Mouse (Mus musculus) spleen, postnatal 10 days (tissue): ENCODE results near the gene Apoa2.
A peak's percentile ranks its signal among the peaks of the same experiment; 100 is the strongest.

Experiments used
- DNase-seq, 2 experiments: peaks; one replicate each; pipeline ENCODE4 v3.0.0; 2021 to 2022; ENCODE audit warnings: low spot score in 2 of 2

Gene Apoa2

DNA sequence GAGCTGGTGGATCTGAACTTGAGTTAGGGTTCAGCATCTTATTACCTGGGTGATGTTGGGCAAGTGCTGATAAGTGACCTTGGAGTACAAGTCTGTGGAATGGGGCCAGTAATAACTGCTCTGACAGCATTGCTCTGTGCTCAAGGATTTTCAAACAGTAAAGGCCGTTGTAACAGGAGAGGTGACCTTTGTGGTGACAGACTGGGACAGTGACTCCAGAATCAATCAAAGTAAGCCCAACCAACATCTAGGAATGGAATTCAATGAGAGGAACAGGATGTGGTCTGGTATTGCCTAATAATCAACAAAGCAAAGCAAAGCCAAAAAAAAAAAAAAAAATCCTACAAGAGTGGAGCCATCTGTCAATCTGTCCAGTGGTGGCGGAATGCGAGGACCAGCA lies 35.5 kb downstream of the Apoa2 start:
- no peak for DNase-seq

DNA sequence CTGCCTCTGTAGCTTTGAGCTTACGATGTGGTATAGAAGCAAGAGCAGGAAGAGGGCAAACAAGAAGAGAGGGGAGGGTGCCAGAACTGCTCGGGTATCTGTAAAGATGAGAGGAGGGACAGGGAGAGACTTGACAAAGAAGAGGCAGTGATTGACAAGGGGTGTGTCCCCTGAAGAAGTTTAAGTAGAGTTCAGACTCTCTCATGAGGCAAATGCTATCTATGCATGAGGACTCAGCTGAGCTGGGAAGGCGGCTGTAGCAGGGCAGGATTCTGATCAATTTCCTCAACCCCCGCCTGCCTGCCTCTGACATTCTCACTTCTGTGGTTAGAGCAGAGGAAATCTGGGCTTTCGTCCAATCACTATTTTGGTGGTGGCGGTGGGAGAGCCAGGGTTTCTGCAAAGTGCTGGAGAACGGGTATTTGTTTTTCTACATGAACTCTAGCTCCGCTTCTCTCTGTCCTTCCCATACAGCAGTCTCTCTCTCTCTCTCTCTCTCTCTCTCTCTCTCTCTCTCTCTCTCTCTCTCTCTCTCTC lies 37.8 kb downstream of the Apoa2 start:
- no peak for DNase-seq

DNA sequence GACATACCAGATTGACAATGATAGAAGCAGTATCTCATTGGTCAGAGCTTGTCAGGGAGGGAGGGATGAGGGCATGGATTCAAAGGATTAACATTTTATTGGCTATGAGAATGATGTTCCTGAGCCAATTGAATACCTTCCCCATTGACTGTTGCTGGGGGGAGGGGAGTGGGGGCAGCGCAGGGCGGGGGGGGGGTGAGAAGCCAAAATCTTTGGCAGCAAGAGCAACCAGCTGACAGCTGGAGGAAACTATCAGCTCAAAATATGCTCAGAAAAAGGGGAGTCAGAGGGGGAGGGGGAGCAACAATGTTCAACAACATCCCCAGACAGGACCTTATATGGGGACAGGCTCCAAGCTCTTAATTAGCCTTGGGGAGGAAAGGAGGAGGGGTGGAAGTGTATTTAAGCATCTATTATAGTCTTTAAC lies 38.3 kb downstream of the Apoa2 start:
- no peak for DNase-seq

DNA sequence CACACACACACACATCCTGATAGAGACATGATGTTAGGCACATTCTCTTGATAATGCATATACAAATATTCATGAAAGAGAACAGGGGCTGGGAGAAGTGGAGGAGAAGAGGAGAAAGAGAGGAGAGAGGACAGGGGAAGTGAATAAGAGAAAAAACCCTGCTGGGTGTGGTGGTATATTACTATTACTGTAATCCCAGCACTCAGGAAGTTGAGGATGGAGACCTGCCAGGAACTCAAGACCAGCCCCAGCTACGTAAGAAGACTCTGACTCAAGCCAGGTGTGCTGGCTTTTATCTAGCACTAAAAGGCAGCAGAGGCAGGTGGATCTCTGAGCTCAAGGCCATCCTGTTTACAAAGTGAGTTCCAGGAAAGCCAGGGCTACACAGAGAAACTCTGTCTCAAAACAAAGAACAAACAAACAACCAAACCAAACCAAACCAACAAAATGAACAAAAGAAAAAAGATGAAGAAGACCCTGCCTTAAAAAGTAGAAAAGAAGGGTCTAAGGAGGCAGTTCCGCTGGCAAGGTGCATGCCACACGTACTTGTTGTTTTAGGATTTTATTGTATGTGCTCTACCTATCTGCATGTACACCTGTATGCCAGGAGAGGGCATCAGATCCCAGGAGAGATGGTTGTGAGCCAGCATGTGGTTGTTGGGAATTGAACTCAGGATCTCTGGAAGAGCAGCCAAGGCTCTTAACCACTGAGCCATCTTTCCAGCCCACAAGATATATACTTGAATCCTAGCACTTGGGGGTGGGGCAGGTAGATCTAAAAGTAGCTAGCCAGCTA lies 39.0 kb downstream of the Apoa2 start:
- DNase-seq: no peak

DNA sequence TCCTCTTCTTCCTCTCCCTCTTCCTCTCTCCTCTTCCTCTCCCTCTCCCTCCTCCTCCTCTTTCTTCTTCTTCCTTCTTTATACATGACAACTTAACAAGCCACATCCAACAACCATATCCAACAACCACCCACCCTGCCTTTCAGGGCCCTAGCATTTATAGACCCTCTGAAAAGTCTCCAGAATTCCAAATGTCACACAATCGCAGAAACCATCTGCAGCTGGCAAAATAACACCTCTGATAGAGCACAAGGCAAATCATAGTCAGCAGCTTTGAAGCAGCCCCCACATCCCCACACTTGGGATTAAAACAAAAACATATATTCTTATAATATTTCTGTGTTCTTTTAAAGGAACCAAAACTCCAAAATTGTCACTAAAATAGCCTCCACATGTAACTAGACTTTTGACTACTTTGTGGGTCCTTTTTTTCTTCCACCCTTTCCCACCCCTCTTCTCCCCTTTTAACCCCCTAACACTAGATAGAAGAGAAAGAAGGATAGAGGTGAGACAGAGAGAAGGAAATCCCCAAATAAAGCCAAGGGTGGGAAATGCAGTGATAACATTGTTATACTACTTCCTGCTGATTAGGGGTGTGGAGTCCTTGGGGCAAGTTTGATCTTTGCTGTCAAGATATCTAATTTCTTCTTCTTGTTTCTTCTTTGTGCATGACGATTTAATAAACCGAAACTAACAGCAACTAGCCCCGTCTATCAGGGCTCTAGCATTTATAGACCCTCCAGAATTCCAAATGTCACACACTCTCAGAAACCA lies 41.3 kb downstream of the Apoa2 start:
- DNase-seq: no peak

DNA sequence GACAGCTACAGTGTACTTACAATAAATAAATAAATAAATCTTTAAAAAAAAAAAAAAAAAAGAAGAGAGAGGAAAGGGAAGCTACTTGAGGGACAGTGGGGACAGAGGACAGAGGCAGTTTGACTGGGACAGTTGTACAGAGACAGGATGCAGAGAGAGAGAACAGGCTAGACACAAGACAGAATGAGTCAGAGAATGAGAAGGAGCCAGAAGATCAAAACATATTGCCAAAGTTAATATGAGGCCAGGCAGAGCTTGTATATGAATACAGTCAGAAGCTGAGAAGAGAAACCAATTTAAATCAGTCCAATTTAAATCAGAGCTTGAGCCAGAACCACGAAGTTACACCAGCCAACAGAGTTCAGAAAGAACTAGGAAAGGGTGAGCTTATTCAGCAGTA lies 43.5 kb downstream of the Apoa2 start:
- no peak for DNase-seq

DNA sequence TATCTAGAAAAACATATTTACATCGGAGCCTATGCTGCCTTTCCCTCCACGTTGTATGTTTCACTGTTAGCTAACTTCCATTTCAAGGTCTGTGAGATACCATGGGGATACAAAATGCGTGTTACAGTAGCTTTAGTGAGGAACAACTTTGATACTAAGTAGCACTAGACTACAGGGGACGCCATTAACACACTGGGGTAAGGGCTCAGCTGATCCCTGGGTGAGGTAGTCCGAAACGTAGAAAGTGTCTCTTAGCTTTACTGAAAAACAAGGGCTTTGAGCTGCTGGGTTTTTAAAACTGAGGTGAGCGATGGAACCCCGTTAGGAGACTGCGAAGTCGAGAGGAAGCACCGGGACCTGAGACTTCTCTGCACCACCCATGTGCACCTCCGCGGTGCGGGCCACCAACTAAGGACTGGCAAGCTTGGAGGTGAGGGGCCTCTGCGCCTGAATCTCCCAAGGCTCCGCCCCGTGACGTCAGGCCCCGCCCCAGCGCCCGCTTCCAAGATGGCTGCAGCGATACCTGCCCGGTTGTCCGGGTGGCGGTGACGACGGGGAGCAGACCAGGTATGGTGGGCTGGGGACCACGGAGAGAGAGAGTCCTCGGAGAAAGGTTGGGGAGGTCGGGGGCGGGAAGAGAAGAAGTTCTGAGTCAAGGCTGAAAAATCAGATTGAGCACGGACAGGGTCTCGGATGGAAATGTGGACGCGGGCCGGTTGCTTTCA lies 45.2 kb downstream of the Apoa2 start, which contains the start of gene B4galt3:
B4galt3 (plus strand) TSS at position 481 of the 725 bp plus-strand sequence.
- DNase-seq: peak; percentile 99

DNA sequence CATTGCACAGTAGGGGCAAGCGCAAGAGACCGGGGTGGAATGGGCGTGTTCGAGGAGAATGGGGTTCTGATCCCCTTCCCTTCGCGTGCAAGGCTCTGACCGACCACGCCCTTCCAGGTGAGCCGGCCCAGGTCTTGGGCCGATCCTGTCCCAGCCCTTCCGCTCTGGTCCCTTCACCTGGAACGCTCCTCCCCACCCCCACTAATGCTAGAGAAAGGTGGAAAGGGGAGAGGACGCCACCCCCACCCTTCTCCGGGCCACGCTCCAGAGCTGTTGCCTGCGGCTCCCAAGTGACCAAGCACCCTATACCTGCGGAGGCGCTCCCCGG lies 45.7 kb downstream of the Apoa2 start:
- no peak for DNase-seq

DNA sequence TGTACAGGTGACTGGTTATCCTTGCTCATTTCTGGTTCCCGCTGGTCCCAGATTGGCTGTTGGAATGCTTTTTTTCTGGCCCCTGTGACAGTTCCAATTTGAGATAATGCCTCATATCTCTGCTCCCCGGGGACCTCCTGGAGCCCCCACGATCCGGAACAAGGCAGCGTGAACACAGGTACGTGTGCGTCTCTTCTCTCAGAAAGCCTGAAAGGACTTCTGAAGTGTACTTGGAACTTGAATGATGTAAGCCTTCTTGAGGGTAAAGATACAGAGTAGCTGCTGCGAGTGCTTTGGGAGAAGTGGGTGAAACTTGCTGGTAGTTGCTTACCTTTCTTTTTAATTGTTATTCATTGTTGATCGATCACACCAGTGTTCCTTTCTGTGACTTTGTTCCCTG lies 46.3 kb downstream of the Apoa2 start:
- no peak for DNase-seq

DNA sequence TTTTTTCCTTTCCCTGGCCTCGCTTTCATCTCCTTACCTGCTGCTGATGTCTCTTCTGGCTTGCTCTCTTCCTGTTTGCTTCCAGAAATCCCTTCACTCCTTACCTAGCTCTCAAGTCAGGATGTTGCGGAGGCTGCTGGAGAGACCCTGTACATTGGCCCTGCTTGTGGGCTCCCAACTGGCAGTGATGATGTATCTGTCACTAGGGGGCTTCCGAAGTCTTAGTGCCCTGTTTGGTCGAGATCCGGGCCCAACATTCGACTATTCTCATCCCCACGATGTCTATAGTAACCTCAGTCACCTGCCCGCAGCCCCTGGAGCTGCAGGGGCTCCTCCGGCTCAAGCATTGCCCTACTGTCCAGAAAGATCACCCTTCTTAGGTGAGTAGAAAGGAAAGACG lies 46.8 kb downstream of the Apoa2 start:
- no peak for DNase-seq

DNA sequence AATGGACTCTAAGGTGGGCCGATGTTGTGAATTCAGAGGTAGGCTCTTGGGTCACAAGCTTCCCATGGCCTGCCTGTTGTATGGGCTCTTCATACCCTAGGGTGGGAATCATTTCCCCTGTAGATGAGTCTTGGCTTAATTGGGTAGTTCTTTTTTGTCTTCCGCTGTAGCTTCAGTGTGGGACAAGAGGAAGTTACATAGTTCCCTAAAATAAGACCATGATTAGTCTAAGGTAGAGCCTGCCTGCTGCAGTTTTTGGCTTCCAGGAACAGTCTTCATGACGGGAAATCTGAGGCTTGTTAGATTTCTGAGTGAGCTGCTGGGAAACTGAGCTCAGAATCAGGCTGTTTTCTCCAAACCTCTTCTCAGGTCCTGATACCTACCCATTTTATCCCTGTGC lies 47.2 kb downstream of the Apoa2 start:
- DNase-seq: no peak

DNA sequence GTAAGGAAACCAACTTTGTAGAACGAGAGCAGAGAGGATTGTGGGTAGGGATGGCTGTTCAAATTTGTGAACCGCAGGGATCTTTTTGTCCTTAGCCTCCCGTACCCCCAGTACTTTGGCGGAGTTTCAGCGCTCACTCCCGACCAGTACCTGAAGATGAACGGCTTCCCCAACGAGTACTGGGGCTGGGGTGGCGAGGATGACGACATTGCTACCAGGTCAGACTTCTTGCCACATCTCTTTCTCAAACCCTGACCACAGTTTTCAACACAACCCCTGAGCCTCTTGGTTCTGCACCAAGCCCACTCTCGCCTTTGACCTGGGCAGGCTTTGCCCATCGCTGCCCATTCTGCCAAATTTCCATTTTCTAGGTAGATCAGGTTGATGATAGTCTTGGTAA lies 49.3 kb downstream of the Apoa2 start:
- no peak for DNase-seq

DNA sequence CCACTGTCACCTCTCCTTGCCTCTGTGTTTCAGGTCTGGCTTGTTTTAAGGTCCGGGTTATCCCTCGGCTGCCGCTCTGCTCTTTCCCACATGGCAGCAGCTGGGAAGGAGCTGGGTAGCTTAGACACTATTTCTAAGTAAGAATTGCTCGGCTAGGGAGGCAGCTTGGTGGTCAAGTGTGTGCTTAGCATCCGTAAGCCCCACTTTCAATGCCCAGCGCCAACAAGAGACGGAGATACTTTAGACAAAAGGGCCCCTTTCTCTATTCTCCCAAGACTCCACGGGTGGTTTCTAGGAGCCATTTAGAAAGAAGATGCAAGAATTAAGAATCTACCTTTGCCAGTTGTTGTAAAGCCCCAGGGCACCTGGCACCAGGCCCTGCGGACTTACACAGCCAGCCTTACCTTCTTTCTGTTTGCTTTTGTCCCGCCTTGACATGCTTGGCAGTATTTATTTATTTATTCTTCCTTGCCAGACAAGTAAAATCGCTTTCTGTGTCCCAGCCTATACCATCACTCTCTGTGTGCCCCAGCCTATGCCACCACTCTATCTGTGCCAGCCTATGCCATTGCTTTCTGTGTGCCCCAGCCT lies 50.4 kb downstream of the Apoa2 start:
- DNase-seq: no peak
